Mouse (Mus musculus) hindbrain, postnatal 0 days (tissue): ENCODE measurements around the gene Slc39a11. TPM values are rescaled to one million over a fixed set of nuclear protein-coding genes. Genes with fewer than 3 reads are reported as not detected.
A peak's percentile ranks its signal among the peaks of the same experiment; 100 is the strongest.

Experiments used
- ATAC-seq: fragments of 200-750 bp; cut with Nextera tagmentation; 2 replicates; pipeline ENCODE4 v1.8.0; 2017; ENCODE audit warnings: mild to moderate bottlenecking, moderate TSS enrichment, moderate library complexity
- DNase-seq: peaks from one replicate; pipeline ENCODE4 v3.0.0-alpha.2; 2015; ENCODE audit warnings: low spot score
- H3K27ac ChIP-seq: fragments of 300-500 bp; sonication (generic); 2 replicates; pipeline ENCODE4 v1.5.1; 2014; ENCODE audit warnings: mild to moderate bottlenecking
- H3K27me3 ChIP-seq: fragments of 300-500 bp; sonication (generic); 2 replicates; pipeline ENCODE4 v1.6.1; 2014; ENCODE audit warnings: low read length, mixed read lengths; ENCODE audit not compliant: insufficient read depth
- H3K36me3 ChIP-seq: fragments of 300-500 bp; sonication (generic); 2 replicates; pipeline ENCODE4 v1.6.1; 2014; ENCODE audit warnings: low read length, mixed read lengths; ENCODE audit not compliant: insufficient read depth
- H3K4me1 ChIP-seq: fragments of 300-500 bp; sonication (generic); 2 replicates; pipeline ENCODE4 v1.6.1; 2014; ENCODE audit warnings: antibody characterized with exemption, low read length, mixed read lengths; ENCODE audit not compliant: insufficient read depth
- H3K4me2 ChIP-seq: fragments of 300-500 bp; sonication (generic); 2 replicates; pipeline ENCODE4 v1.6.1; 2014; ENCODE audit warnings: low read depth, mild to moderate bottlenecking, low read length, moderate library complexity, mixed read lengths
- H3K4me3 ChIP-seq: fragments of 300-500 bp; sonication (generic); 2 replicates; pipeline ENCODE4 v1.5.1; 2014; ENCODE audit warnings: low read length
- H3K9ac ChIP-seq: fragments of 300-500 bp; sonication (generic); replicated peaks from 2 replicates; pipeline ENCODE4 v1.6.1; 2014; ENCODE audit warnings: mild to moderate bottlenecking, low read length, moderate library complexity, mixed read lengths
- H3K9me3 ChIP-seq: fragments of 300-500 bp; sonication (generic); 2 replicates; pipeline ENCODE4 v1.6.1; 2016; ENCODE audit warnings: low read length, mixed read lengths
- CTCF ChIP-seq: IDR thresholded peaks from 2 replicates; pipeline ENCODE4 v1.5.1; 2016; ENCODE audit warnings: antibody characterized with exemption, control low read depth, low read depth
- WGBS: fragments of 180-500 bp; shearing (Covaris S2); extraction: QIAGEN DNeasy Blood & Tissue Kit; methylation state at CpG from one replicate; pipeline ENCODE4 v1.1.7; 2014; 5-methylcytosine and 5-hydroxymethylcytosine counted together
- polyA plus RNA-seq: library from polyadenylated mRNA; unstranded; fragments of >200 nt; fragmentation: Nextera tagmentation; extraction: Ambion mirVana; gene quantifications from 2 replicates; pipeline ENCODE4 v1.2.1, GENCODE M21; 2015
- total RNA-seq: library from RNA; depleted of rRNA; stranded (reverse); fragments of >200 nt; gene quantifications from 2 replicates; pipeline ENCODE4 v1.2.3, GENCODE M21; 2014

Slc39a11 gene
- total and polyA plus RNA-seq, 2 experiments from 2014 or later = 35.6 to 63.3 TPM

- WGBS = 66% methylated on average over 20 of the region's 20 CpGs
- Histone ChIP-seq H3K9me3 (no peaks in the 10 kb centered on the region), H3K4me1 (no peaks in the 10 kb centered on the region; the same call in 1 of the 2 replicates), H3K36me3 (no peaks in the 10 kb centered on the region), H3K4me3 (no peak overlapping the region), H3K27me3 (no peaks in the 10 kb centered on the region), H3K9ac (no peak overlapping the region), H3K4me2 (no peak overlapping the region), H3K27ac (no peak overlapping the region)
- DNase-seq (no peak), ATAC-seq (0 out of 2 replicates have a peak, but pooled peaks have one; percentile 18)
- TF ChIP-seq CTCF = no peak
Observed at GRCm38 (mm10) chr11:113500631-113501305, 149.1 kb downstream of the Slc39a11 start.

GRCm38 (mm10) chr11:113498889-113499288 lies 151.0 kb downstream of the Slc39a11 start:
- no peak overlapping the region for H3K9ac ChIP-seq
- no peak overlapping the region for H3K4me2 ChIP-seq
- H3K27ac ChIP-seq = no peak overlapping the region
- WGBS = 65% methylated on average over 9 of the region's 9 CpGs
- TF ChIP-seq CTCF = peak; percentile 50
- no peak for DNase-seq
- no peaks in the 10 kb centered on the region for H3K9me3 ChIP-seq
- no peak overlapping the region for H3K4me3 ChIP-seq
- H3K27me3 ChIP-seq = no peaks in the 10 kb centered on the region
- H3K4me1 ChIP-seq = no peaks in the 10 kb centered on the region; the same call in 1 of the 2 replicates
- ATAC-seq = no peak
- H3K36me3 ChIP-seq = no peaks in the 10 kb centered on the region

- 48% methylated on average over 12 of the region's 12 CpGs for WGBS
- H3K27me3 ChIP-seq = no peaks in the 10 kb centered on the region
- DNase-seq = no peak
Observed at GRCm38 (mm10) chr11:113494021-113494546, 155.8 kb downstream of the Slc39a11 start.

GRCm38 (mm10) chr11:113490530-113491520 lies 159.1 kb downstream of the Slc39a11 start:
- no peak for TF ChIP-seq CTCF
- ATAC-seq = no peak

More at GRCm38 (mm10) chr11:113494021-113494546, 155.8 kb downstream of the Slc39a11 start:
- no peaks in the 10 kb centered on the region for H3K4me1 ChIP-seq
- no peak overlapping the region for H3K4me3 ChIP-seq
- no peaks in the 10 kb centered on the region for H3K36me3 ChIP-seq
- no peak for TF ChIP-seq CTCF
- ATAC-seq = no peak
- H3K9me3 ChIP-seq = no peaks in the 10 kb centered on the region
- H3K9ac ChIP-seq = no peak overlapping the region
- no peak overlapping the region for H3K4me2 ChIP-seq
- H3K27ac ChIP-seq = no peak overlapping the region

GRCm38 (mm10) chr11:113487603-113488335 lies 162.1 kb downstream of the Slc39a11 start:
- TF ChIP-seq CTCF = no peak
- no peak overlapping the region for H3K27ac ChIP-seq
- no peak overlapping the region for H3K9ac ChIP-seq
- no peaks in the 10 kb centered on the region for H3K36me3 ChIP-seq
- H3K9me3 ChIP-seq = no peaks in the 10 kb centered on the region
- no peaks in the 10 kb centered on the region for H3K4me1 ChIP-seq
- no peak overlapping the region for H3K4me3 ChIP-seq
- WGBS = 50% methylated on average over 8 of the region's 8 CpGs
- H3K4me2 ChIP-seq = no peak overlapping the region
- DNase-seq (no peak), ATAC-seq (no peak)
- H3K27me3 ChIP-seq = no peaks in the 10 kb centered on the region

More at GRCm38 (mm10) chr11:113490530-113491520, 159.1 kb downstream of the Slc39a11 start:
- Histone ChIP-seq H3K9me3 (no peaks in the 10 kb centered on the region), H3K36me3 (no peaks in the 10 kb centered on the region), H3K4me1 (no peaks in the 10 kb centered on the region), H3K9ac (no peak overlapping the region), H3K4me2 (no peak overlapping the region), H3K27ac (no peak overlapping the region), H3K27me3 (no peaks in the 10 kb centered on the region), H3K4me3 (no peak overlapping the region)
- 83% methylated on average over 20 of the region's 20 CpGs for WGBS
- no peak for DNase-seq

- H3K9ac ChIP-seq = no peak overlapping the region
- WGBS = 88% methylated on average over 10 of the region's 10 CpGs
- H3K9me3 ChIP-seq = no peaks in the 10 kb centered on the region
- DNase-seq (no peak), ATAC-seq (no peak)
- H3K27ac ChIP-seq = no peak overlapping the region
- H3K4me1 ChIP-seq = no peaks in the 10 kb centered on the region
- H3K27me3 ChIP-seq = no peaks in the 10 kb centered on the region
- no peak overlapping the region for H3K4me2 ChIP-seq
- peak; percentile 29; the same call in 1 of the 2 replicates for TF ChIP-seq CTCF
- no peaks in the 10 kb centered on the region for H3K36me3 ChIP-seq
- H3K4me3 ChIP-seq = no peak overlapping the region
Observed at GRCm38 (mm10) chr11:113484037-113484436, 165.8 kb downstream of the Slc39a11 start.
